Mouse (Mus musculus) urinary bladder, adult 18-20 months (tissue): ENCODE data around the gene Gse1.

Experiments used
- DNase-seq, 2 experiments: peaks; one replicate each; pipeline ENCODE4 v3.0.0; 2022; ENCODE audit warnings: low spot score in 2 of 2, mixed read lengths in 2 of 2

The Gse1 gene

GRCm38 (mm10) chr8:120569123-120569522 lies 340.9 kb downstream of the Gse1 start:
- no peak for DNase-seq

GRCm38 (mm10) chr8:120569939-120570715 lies 341.9 kb downstream of the Gse1 start:
- DNase-seq: peak; percentile 50 to 59

- DNase-seq: no peak
Measured at GRCm38 (mm10) chr8:120571561-120571960, 343.3 kb downstream of the Gse1 start.

GRCm38 (mm10) chr8:120572534-120572933 lies 344.3 kb downstream of the Gse1 start:
- no peak for DNase-seq

GRCm38 (mm10) chr8:120573866-120574265 lies 345.6 kb downstream of the Gse1 start:
- DNase-seq: no peak

- no peak for DNase-seq
Measured at GRCm38 (mm10) chr8:120574941-120575340, 346.7 kb downstream of the Gse1 start.

- no peak for DNase-seq
Measured at GRCm38 (mm10) chr8:120575801-120576200, 347.5 kb downstream of the Gse1 start.

GRCm38 (mm10) chr8:120577821-120578220 lies 349.6 kb downstream of the Gse1 start:
- DNase-seq: no peak

- no peak for DNase-seq
Measured at GRCm38 (mm10) chr8:120580336-120581000, 352.2 kb downstream of the Gse1 start.

GRCm38 (mm10) chr8:120581329-120581728 lies 353.1 kb downstream of the Gse1 start:
- no peak for DNase-seq

- DNase-seq: no peak
Measured at GRCm38 (mm10) chr8:120581811-120582210, 353.6 kb downstream of the Gse1 start.

GRCm38 (mm10) chr8:120585521-120585920 lies 357.3 kb downstream of the Gse1 start:
- DNase-seq: no peak

GRCm38 (mm10) chr8:120588908-120589771 lies 360.9 kb downstream of the Gse1 start, which contains the start of gene Gins2:
Gene Gins2, minus strand, starts transcription at chr8:120589304.
- peak; percentile 97 to 100 for DNase-seq

- no peak for DNase-seq
Measured at GRCm38 (mm10) chr8:120589921-120590320, 361.7 kb downstream of the Gse1 start.

- DNase-seq: no peak
Measured at GRCm38 (mm10) chr8:120591587-120592292, 363.5 kb downstream of the Gse1 start.

- no peak for DNase-seq
Measured at GRCm38 (mm10) chr8:120594571-120594970, 366.3 kb downstream of the Gse1 start.

GRCm38 (mm10) chr8:120595963-120596362 lies 367.7 kb downstream of the Gse1 start:
- no peak for DNase-seq

- no peak for DNase-seq
Measured at GRCm38 (mm10) chr8:120598579-120598978, 370.3 kb downstream of the Gse1 start.

GRCm38 (mm10) chr8:120599504-120599903 lies 371.2 kb downstream of the Gse1 start:
- peak; percentile 63 to 64 for DNase-seq

GRCm38 (mm10) chr8:120602672-120603071 lies 374.4 kb downstream of the Gse1 start:
- no peak for DNase-seq

- no peak for DNase-seq
Measured at GRCm38 (mm10) chr8:120607460-120607859, 379.2 kb downstream of the Gse1 start.
